Mouse (Mus musculus) inflammation-experienced regulatory T-cells (primary cell): ENCODE measurements around the gene Obp2a. TPM values are rescaled to one million over a fixed set of nuclear protein-coding genes. Genes with fewer than 3 reads are reported as not detected.

Source experiments
- polyA plus RNA-seq, 2 experiments: library from polyadenylated mRNA; unstranded; fragments of 100-300 nt; shearing (Covaris generic); gene quantifications; one replicate each; pipeline ENCODE4 v1.2.1; 2017

Gene Obp2a
- 1 to 10 TPM in 1 of 2 experiments, not detected in 1; 1.3 TPM for polyA plus RNA-seq

DNA sequence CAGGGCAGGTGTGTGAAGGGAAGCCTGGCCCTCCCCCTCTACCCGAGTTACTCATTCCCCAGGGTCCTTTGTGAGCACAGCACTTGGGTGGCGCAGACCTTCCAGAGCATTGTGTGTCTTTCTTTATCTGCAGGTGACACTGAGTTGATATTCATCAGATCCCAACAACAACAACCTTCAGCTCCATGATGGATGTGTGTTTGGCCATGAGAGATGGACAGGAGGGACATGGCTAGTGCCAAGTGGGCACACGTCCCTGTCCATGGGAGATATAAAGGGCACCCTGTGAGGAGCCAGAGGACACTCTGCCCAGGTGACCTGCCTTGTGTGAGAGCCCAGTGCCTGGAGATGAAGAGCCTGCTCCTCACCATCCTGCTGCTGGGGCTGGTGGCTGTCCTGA lies at the start of gene Obp2a:
Gene Obp2a, plus strand, starts transcription at position 301 of the 400 bp plus-strand sequence.

DNA sequence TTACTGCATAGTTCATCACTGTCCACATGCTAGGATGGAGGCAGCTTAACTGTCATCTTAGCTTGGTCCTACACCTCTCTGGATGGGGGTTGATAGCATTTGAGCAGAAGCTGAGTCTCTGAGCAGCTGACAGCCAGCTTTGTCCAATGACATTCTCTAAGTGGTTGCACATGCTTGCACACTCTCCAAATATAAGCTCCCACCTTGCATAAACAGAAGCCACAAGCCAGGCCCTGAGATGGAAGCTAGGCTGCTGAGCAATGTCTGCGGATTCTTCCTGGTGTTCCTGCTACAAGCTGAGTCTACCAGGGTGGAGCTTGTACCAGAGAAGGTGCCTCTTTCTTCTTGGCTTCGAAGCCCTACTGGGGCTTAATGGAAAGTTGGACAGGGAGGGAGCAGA lies 46.9 kb upstream of the Obp2a start, which contains the start of gene Lcn8:
Gene Lcn8, plus strand, starts transcription at position 219 of the 400 bp plus-strand sequence.

DNA sequence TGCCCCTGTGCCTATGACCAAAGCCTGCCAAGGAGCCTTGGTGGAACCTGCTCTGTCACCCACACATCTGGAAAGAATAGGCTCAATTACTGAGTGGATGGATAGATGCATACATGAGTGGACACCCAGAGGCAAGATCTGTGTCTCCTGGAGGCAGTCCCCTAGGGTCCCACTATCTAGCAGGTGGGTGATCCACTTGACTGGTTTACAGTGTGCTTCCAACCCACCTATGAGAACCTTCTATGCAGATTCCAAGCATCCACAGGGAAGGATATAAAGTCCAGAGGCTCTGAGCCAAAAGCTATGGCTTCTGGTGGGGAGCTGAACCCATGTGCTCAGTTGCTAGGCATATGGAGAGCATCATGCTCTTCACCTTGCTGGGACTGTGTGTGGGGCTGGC lies 42.2 kb upstream of the Obp2a start, which contains the start of gene Lcn5:
Gene Lcn5, plus strand, starts transcription at position 301 of the 400 bp plus-strand sequence.

DNA sequence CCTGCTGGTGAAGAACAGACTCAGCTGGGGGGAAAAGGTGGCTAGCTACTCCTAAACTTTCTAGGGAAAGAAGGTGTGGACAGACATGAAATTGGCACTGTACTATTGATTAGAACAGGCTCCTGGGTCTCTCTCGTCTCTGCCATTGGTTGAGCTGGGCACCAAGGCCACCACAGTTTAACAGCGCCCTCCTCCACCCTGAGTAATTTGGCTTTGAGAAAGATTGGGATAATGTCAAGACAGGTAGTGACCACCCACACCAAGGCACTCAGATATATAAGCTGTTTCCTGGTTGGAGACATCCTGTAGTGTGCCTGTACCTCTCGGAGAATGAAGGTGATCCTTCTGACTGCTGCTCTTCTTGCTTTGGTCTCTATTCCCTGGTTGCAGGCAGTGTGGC lies 23.4 kb upstream of the Obp2a start, which contains the start of gene Lcn6:
Gene Lcn6, plus strand, starts transcription at position 301 of the 400 bp plus-strand sequence.

DNA sequence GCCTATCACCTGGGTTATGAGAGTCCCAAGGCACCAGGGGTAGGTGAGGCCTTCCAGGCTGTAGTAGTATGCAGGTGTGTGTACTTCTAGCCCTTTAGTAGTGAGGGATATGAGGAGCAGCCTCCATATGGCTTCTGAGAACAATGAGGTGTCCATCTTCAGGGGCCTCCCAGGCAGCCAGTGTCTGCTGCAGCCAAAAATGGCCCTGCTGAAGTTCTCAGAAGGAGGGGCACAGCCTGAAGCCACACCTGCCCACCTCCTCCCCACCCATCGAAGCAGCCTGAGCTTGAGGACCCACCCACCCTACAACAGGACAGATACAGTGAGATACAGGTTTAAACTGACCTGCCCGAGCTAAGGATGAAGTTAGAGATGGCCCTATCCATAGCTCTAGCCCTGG lies 17.4 kb upstream of the Obp2a start, which contains the start of gene Lcn10:
Gene Lcn10, plus strand, starts transcription at position 301 of the 400 bp plus-strand sequence.

DNA sequence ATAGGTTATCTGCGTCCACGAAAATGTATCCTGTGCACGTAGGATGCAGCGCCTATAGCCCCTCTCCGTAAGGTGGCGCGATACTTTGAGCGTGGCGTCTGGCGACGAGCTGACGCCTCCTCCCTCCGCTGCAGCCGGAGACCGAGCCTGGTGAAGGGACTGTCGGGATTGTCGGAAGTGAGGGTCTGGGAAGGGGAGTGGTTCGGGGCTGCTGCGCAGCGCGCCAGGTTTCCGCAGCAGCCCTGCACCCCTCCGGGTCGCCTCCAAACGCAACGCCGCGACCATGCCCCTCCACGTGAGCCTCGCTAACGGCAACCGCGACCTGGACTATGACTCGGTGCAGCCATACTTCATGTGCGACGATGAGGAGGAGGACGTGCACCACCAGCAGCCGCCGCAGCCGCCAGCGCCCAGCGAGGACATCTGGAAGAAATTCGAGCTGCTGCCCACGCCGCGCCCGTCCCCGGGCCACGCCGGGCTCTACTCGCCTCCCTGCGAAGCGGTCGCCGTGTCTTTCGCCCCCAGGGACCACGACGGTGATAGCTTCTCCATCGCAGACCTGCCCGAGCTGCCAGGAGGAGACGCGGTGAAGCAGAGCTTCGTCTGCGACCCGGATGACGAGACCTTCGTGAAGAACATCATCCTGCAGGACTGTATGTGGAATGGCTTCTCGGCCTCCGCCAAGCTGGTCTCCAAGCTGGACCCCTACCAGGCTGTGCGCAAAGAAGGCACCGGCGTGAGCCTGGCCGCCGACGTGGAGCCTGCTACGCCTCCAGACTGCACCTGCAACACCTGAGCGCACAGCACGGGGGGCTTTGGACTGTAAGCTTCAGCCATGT lies 7.0 kb downstream of the Obp2a start, which contains the start of gene Bmyc:
Gene Bmyc, plus strand, starts transcription at position 97 of the 839 bp plus-strand sequence.

DNA sequence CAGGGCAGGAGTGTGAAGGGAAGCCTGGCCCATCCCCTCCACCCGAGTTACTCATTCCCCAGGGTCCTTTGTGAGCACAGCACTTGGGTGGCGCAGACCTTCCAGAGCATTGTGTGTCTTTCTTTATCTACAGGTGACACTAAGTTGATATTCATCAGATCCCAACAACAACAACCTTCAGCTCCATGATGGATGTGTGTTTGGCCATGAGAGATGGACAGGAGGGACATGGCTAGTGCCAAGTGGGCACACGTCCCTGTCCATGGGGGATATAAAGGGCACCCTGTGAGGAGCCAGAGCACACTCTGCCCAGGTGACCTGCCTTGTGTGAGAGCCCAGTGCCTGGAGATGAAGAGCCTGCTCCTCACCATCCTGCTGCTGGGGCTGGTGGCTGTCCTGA lies 36.9 kb downstream of the Obp2a start, which contains the start of gene Obp2b:
Gene Obp2b, plus strand, starts transcription at position 301 of the 400 bp plus-strand sequence.

Other genes with a start within 250 kb of the Obp2a start
- gene Clic3, start 243.2 kb upstream of the Obp2a start, polyA plus RNA-seq: 1 to 10 TPM; 3.4 to 4.3 TPM
- gene Paxx, start 238.9 kb upstream of the Obp2a start, polyA plus RNA-seq: 100 to 1,000 TPM in 1 of 2 experiments, 10 to 100 TPM in 1; 95.5 to 104 TPM
- under 1 TPM in 1 of 2 experiments, not detected in 1; 0.37 TPM for gene Ptgds, start 230.0 kb upstream of the Obp2a start, polyA plus RNA-seq
- gene Lcn12, start 206.1 kb upstream of the Obp2a start, polyA plus RNA-seq: not detected
- 100 to 1,000 TPM; 107 to 134 TPM for gene Fbxw5, start 199.3 kb upstream of the Obp2a start, polyA plus RNA-seq
- 1 to 10 TPM; 7.5 to 9.3 TPM for gene C8g, start 198.3 kb upstream of the Obp2a start, polyA plus RNA-seq
- 10 to 100 TPM; 82.2 to 87.8 TPM for gene Traf2, start 153.1 kb upstream of the Obp2a start, polyA plus RNA-seq
- 100 to 1,000 TPM; 335 to 382 TPM for gene Edf1, start 142.2 kb upstream of the Obp2a start, polyA plus RNA-seq
- gene Mamdc4, start 125.2 kb upstream of the Obp2a start, polyA plus RNA-seq: 1 to 10 TPM in 1 of 2 experiments, under 1 TPM in 1; 0.58 to 1.6 TPM
- gene Phpt1, start 124.8 kb upstream of the Obp2a start, polyA plus RNA-seq: 10 to 100 TPM; 53.8 to 59.8 TPM
- 1 to 10 TPM in 1 of 2 experiments, under 1 TPM in 1; 0.93 to 1.2 TPM for gene Ajm1, start 118.3 kb upstream of the Obp2a start, polyA plus RNA-seq
- gene Rabl6, start 91.5 kb upstream of the Obp2a start, polyA plus RNA-seq: 10 to 100 TPM; 41.1 to 47.1 TPM
- not detected for gene Ccdc183, start 82.4 kb upstream of the Obp2a start, polyA plus RNA-seq
- gene Tmem141, start 78.0 kb upstream of the Obp2a start, polyA plus RNA-seq: 1 to 10 TPM; 4.1 TPM
- gene Fcna, start 72.0 kb upstream of the Obp2a start, polyA plus RNA-seq: 10 to 100 TPM in 1 of 2 experiments, not detected in 1; 18.1 TPM
- not detected for gene Lcn8, start 46.9 kb upstream of the Obp2a start, polyA plus RNA-seq
- not detected for gene Lcn5, start 42.1 kb upstream of the Obp2a start, polyA plus RNA-seq
- under 1 TPM in 1 of 2 experiments, not detected in 1; 0.33 TPM for gene Lcn6, start 23.3 kb upstream of the Obp2a start, polyA plus RNA-seq
- 1 to 10 TPM in 1 of 2 experiments, not detected in 1; 1.0 TPM for gene Lcn10, start 17.3 kb upstream of the Obp2a start, polyA plus RNA-seq
- 100 to 1,000 TPM in 1 of 2 experiments, 10 to 100 TPM in 1; 88.1 to 160 TPM for gene Bmyc, start 6.7 kb downstream of the Obp2a start, polyA plus RNA-seq
- not detected for gene Obp2b, start 37.0 kb downstream of the Obp2a start, polyA plus RNA-seq
- gene Lcn3, start 65.5 kb downstream of the Obp2a start, polyA plus RNA-seq: not detected
- gene Lcn11, start 77.0 kb downstream of the Obp2a start, polyA plus RNA-seq: under 1 TPM in 1 of 2 experiments, not detected in 1; 0.45 TPM
- gene Gm13539, start 82.2 kb downstream of the Obp2a start, polyA plus RNA-seq: not detected
- under 1 TPM in 1 of 2 experiments, not detected in 1; 0.53 TPM for gene Glt6d1, start 115.8 kb downstream of the Obp2a start, polyA plus RNA-seq
- gene Lcn9, start 123.1 kb downstream of the Obp2a start, polyA plus RNA-seq: not detected
- 1 to 10 TPM in 1 of 2 experiments, under 1 TPM in 1; 0.51 to 1.3 TPM for gene Sohlh1, start 147.2 kb downstream of the Obp2a start, polyA plus RNA-seq
- gene Kcnt1, start 163.7 kb downstream of the Obp2a start, polyA plus RNA-seq: 1 to 10 TPM in 1 of 2 experiments, under 1 TPM in 1; 0.45 to 1.6 TPM